Mouse (Mus musculus): ENCODE results near the gene Cbln3. TPM values are rescaled to one million over a fixed set of nuclear protein-coding genes. Genes with fewer than 3 reads are reported as not detected.

The Cbln3 gene
- polyA plus RNA-seq, 1 experiment = not detected

DNA sequence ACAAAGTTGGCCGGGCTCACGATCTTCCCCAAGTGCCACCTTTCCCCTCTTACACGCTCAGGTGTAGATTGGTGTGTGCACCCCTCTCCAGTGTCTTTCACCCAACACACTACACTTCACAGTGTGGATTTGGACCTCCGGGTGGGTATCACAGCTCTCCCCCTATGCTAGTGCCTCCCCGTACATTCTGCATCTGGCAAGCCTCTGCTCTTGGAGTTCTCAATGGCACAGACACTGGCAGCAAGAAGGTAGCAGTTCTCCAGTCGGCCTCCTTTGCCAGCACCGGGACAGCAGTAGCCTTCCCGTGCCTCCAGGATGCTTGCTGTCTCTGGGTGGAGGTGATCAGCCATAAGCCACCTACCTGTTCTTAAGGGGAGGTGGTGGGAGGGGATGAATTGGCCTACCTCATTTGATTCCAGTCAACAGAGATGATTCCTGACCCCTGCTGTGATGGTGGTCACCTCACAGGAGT, 10.9 kb downstream of the Cbln3 start:
- no peaks in the 10 kb centered on the region for H3K9me3 ChIP-seq (ENCODE audit: control insufficient read depth, low read length)
- peaks cover 15% of the 10 kb centered on the region; the same call in 1 of the 2 replicates for H3K36me3 ChIP-seq (ENCODE audit: control insufficient read depth)
- H3K4me1 ChIP-seq (ENCODE audit: control insufficient read depth) = peaks cover 9% of the 10 kb centered on the region
- TF ChIP-seq GATA1 (IDR thresholded peaks at IDR 0.05; ENCODE audit: low read length) (no peak), TAL1 (IDR thresholded peaks at IDR 0.05; ENCODE audit: low read length) (no peak)
- peaks cover 29% of the 10 kb centered on the region for H3K27me3 ChIP-seq (ENCODE audit: control insufficient read depth)
- H3K4me3 ChIP-seq (replicated peaks) = no peak overlapping the region

DNA sequence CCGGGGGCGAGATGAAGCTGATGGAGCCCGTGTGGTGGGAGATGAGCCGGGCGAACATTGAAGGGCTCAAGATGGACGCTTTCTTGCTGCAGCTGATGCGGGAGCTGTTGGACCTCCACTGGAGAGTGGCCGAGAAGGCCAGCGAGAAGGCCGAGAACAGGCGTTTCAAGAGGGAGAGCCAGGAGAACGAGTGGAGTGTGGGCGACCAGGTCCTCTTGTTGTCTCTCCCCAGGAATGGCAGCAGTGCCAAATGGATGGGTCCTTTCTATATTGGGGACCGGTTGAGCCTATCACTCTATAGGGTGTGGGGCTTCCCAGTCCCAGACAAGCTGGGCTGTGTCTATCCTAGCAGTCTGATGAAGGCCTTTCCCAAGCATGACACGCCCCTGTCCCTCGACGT, 11.6 kb downstream of the Cbln3 start:
- no peak overlapping the region for H3K4me3 ChIP-seq (replicated peaks)
- H3K36me3 ChIP-seq (ENCODE audit: control insufficient read depth) = peaks cover 15% of the 10 kb centered on the region; the same call in 1 of the 2 replicates
- peaks cover 7% of the 10 kb centered on the region for H3K4me1 ChIP-seq (ENCODE audit: control insufficient read depth)
- peaks cover 22% of the 10 kb centered on the region for H3K27me3 ChIP-seq (ENCODE audit: control insufficient read depth)
- TF ChIP-seq GATA1 (IDR thresholded peaks at IDR 0.05; ENCODE audit: low read length) (no peak), TAL1 (IDR thresholded peaks at IDR 0.05; ENCODE audit: low read length) (no peak)
- H3K9me3 ChIP-seq (ENCODE audit: control insufficient read depth, low read length) = no peaks in the 10 kb centered on the region

DNA sequence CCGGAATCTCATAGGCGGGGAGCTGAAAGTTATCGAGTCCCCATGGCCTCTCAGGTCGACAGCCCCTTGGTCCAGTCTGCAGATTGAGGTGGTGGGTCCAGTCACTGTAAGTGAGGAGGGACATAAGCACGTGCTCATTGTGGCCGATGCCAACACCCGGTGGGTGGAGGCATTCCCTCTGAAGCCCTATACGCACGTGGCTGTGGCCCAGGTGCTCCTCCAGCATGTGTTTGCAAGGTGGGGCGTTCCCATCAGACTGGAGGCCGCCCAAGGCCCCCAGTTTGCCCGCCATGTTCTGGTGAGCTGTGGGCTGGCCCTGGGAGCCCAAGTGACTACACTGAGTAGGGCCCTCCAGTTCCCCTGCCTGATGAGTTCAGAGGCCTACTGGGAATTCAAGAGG, 12.2 kb downstream of the Cbln3 start:
- no peak overlapping the region for H3K4me3 ChIP-seq (replicated peaks)
- no peak for TF ChIP-seq GATA1 (IDR thresholded peaks at IDR 0.05; ENCODE audit: low read length)
- no peak for TF ChIP-seq TAL1 (IDR thresholded peaks at IDR 0.05; ENCODE audit: low read length)
- no peaks in the 10 kb centered on the region for H3K9me3 ChIP-seq (ENCODE audit: control insufficient read depth, low read length)
- peaks cover 15% of the 10 kb centered on the region; the same call in 1 of the 2 replicates for H3K36me3 ChIP-seq (ENCODE audit: control insufficient read depth)
- peaks cover 7% of the 10 kb centered on the region for H3K4me1 ChIP-seq (ENCODE audit: control insufficient read depth)
- peaks cover 17% of the 10 kb centered on the region for H3K27me3 ChIP-seq (ENCODE audit: control insufficient read depth)

DNA sequence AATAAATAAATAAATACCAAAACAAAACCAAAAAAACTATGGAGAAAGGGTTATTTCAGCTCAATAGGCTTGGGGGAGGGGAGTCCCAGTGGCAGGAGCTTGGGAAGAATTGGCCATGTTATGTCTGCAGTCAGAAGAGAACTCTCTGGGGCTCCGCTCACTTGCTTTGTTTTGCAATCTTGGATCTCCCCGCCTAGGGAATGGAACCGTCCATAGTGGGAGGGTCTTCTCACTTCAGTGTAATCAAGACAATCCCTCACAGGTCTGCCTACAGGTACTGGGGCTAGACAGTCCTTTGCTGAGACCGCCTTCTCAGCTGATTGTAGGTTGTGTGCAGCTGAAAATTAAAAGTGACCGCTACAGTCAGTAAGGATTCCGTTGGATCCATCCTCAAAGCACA, 14.7 kb downstream of the Cbln3 start:
- TF ChIP-seq GATA1 (IDR thresholded peaks at IDR 0.05; ENCODE audit: low read length) (no peak), TAL1 (IDR thresholded peaks at IDR 0.05; ENCODE audit: low read length) (no peak)
- Histone ChIP-seq H3K4me3 (replicated peaks) (no peak overlapping the region), H3K4me1 (ENCODE audit: control insufficient read depth) (peaks cover 7% of the 10 kb centered on the region), H3K27me3 (ENCODE audit: control insufficient read depth) (peaks cover 4% of the 10 kb centered on the region; the same call in 1 of the 2 replicates), H3K9me3 (ENCODE audit: control insufficient read depth, low read length) (no peaks in the 10 kb centered on the region), H3K36me3 (ENCODE audit: control insufficient read depth) (peaks cover 20% of the 10 kb centered on the region; the same call in 1 of the 2 replicates)

DNA sequence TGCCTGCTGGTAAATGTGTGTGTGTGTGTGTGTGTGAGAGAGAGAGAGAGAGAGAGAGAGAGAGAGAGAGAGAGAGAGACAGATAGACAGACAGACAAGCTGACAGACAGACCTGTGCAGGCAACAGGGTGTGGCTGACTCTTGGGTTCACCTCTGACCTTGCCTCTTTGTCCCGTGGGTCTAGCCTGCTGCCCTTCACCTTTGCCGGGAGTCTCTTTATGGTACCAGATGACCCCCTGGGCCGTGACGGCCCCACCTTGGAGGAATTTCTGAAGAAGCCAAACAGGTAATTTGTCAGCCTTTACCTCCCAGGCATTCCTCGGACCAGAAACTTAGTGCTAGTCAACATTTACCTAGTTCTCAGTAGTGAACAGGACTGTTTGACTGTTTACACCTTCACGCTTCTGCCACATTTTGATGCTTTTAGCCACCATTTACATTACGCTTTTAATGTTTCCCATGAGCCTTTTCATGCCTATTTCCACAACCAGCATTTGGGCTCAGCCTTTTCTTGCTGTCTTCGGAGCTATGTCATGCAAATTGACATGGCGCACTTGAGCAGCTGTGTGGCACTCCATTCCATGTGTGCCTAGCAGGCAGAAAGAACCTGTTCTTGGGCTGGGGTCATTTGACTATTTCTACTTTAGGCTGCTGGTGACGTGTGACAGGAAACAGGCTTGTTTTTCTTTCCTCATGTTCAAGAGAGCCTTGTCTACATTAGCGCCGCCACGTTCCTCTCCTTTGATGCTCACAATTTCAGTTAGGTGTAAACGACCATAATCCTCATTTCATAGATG, 15.8 kb downstream of the Cbln3 start:
- TF ChIP-seq GATA1 (IDR thresholded peaks at IDR 0.05; ENCODE audit: low read length) (no peak), TAL1 (IDR thresholded peaks at IDR 0.05; ENCODE audit: low read length) (no peak)
- H3K36me3 ChIP-seq (ENCODE audit: control insufficient read depth) = peaks cover 20% of the 10 kb centered on the region; the same call in 1 of the 2 replicates
- no peaks in the 10 kb centered on the region; the same call in 1 of the 2 replicates for H3K4me1 ChIP-seq (ENCODE audit: control insufficient read depth)
- H3K9me3 ChIP-seq (ENCODE audit: control insufficient read depth, low read length) = no peaks in the 10 kb centered on the region
- no peak overlapping the region for H3K4me3 ChIP-seq (replicated peaks)
- H3K27me3 ChIP-seq (ENCODE audit: control insufficient read depth) = no peaks in the 10 kb centered on the region

DNA sequence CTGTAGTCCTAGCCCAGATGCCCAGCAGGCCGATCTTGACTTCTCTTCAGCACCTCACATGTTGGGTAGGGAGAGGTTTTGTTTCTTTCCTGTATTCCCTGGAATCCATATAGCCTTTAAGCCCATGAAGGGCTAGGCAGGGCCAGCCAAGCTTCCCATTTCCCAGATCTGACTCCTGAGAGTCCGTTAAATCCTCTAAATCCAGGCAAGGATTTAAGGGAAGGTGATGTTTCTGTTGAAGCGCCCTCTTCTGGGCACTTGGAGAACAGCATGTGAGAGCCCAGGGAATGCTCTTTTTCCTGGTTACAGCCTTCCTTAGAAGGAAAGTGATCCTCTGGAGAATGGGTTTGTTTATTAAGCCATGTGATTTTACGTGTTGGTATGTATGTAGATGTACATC, 17.2 kb downstream of the Cbln3 start:
- Histone ChIP-seq H3K9me3 (ENCODE audit: control insufficient read depth, low read length) (no peaks in the 10 kb centered on the region), H3K4me1 (ENCODE audit: control insufficient read depth) (no peaks in the 10 kb centered on the region), H3K27me3 (ENCODE audit: control insufficient read depth) (no peaks in the 10 kb centered on the region), H3K36me3 (ENCODE audit: control insufficient read depth) (peaks cover 20% of the 10 kb centered on the region; the same call in 1 of the 2 replicates), H3K4me3 (replicated peaks) (no peak overlapping the region)
- TF ChIP-seq TAL1 (IDR thresholded peaks at IDR 0.05; ENCODE audit: low read length) (no peak), GATA1 (IDR thresholded peaks at IDR 0.05; ENCODE audit: low read length) (no peak)

DNA sequence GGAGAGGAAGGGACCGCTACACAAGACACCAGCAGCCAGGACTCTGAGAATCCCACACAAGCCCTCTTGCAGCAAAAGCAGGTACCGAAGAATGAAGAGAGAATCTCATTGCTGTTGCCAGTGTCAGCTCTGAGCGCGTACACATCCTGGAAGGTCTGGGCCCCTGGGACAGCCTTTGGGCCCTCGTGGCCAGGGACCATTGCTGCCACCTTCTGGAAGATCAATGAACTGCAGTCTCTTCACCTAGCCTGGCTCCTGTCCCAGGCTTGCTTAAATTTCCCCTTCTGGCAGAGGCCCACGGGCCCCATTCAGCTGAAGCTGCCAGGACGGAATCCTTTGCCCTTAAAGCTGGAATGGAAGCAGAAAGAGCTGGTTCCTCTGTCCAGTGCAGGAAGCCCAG, 20.4 kb downstream of the Cbln3 start:
- Histone ChIP-seq H3K36me3 (ENCODE audit: control insufficient read depth) (peaks cover 5% of the 10 kb centered on the region; the same call in 1 of the 2 replicates), H3K9me3 (ENCODE audit: control insufficient read depth, low read length) (no peaks in the 10 kb centered on the region), H3K4me3 (replicated peaks) (no peak overlapping the region), H3K27me3 (ENCODE audit: control insufficient read depth) (no peaks in the 10 kb centered on the region), H3K4me1 (ENCODE audit: control insufficient read depth) (no peaks in the 10 kb centered on the region)
- no peak for TF ChIP-seq GATA1 (IDR thresholded peaks at IDR 0.05; ENCODE audit: low read length)

DNA sequence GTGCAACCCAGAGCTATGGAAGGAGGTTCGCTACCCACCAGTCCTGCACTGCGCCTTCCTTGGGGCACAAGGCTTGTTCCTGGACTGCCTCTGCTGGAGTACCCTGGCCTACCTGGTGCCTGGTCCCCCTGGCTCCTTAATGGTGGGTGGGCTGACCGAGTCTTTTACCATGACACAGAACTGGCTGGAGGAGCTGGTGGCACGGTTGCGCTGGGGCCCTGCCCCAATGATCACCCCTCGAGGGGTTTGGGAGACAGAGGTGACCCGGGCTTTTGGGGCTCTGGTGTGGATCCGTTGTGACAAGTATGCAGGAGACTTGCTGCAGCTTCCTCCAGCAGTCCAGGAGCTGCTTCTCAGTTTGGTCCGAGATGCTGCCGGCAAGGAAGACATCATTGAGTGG, 21.2 kb downstream of the Cbln3 start:
- Histone ChIP-seq H3K4me1 (ENCODE audit: control insufficient read depth) (no peaks in the 10 kb centered on the region), H3K36me3 (ENCODE audit: control insufficient read depth) (peaks cover 5% of the 10 kb centered on the region; the same call in 1 of the 2 replicates), H3K9me3 (ENCODE audit: control insufficient read depth, low read length) (no peaks in the 10 kb centered on the region), H3K4me3 (replicated peaks) (no peak overlapping the region), H3K27me3 (ENCODE audit: control insufficient read depth) (no peaks in the 10 kb centered on the region)
- no peak for TF ChIP-seq GATA1 (IDR thresholded peaks at IDR 0.05; ENCODE audit: low read length)
- TF ChIP-seq TAL1 (IDR thresholded peaks at IDR 0.05; ENCODE audit: low read length) = no peak

DNA sequence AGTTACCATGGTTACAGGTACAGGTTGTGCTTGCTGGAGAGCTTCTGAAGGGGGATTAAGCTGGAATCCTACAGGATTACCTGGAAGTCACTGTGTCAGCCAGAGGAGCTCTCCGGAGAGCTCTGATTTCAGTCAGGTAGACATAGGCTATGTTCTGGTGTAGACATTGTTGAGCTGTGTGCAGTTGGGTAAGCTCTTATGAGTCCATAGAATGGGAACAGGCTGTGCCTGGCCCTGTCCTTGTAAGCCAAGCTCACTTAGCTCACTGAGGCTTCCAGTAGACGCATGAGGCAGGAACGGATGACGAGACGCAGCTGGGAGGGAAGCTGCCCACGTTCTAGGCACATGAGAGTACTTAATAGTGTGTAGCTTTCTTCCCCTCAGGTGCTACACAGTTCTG, 22.0 kb downstream of the Cbln3 start:
- H3K4me1 ChIP-seq (ENCODE audit: control insufficient read depth) = no peaks in the 10 kb centered on the region
- no peak overlapping the region for H3K4me3 ChIP-seq (replicated peaks)
- no peak for TF ChIP-seq GATA1 (IDR thresholded peaks at IDR 0.05; ENCODE audit: low read length)
- TF ChIP-seq TAL1 (IDR thresholded peaks at IDR 0.05; ENCODE audit: low read length) = no peak
- H3K27me3 ChIP-seq (ENCODE audit: control insufficient read depth) = no peaks in the 10 kb centered on the region
- H3K9me3 ChIP-seq (ENCODE audit: control insufficient read depth, low read length) = no peaks in the 10 kb centered on the region
- peaks cover 5% of the 10 kb centered on the region; the same call in 1 of the 2 replicates for H3K36me3 ChIP-seq (ENCODE audit: control insufficient read depth)
